Mouse (Mus musculus) liver, adult 2 months (tissue): ENCODE data around the gene Ppargc1a.

ENCODE experiments used
- CTCF ChIP-seq: fragments of 200-500 bp; IDR thresholded peaks from 2 replicates; pipeline ENCODE4 v1.5.1; 2011; ENCODE audit warnings: low read depth, low read length, control low read depth
- POLR2A ChIP-seq: fragments of 200-500 bp; IDR thresholded peaks from 2 replicates; pipeline ENCODE4 v1.6.1; 2011; ENCODE audit warnings: low read length, control low read depth; ENCODE audit not compliant: insufficient read depth; ENCODE audit errors: extremely low read depth

DNA sequence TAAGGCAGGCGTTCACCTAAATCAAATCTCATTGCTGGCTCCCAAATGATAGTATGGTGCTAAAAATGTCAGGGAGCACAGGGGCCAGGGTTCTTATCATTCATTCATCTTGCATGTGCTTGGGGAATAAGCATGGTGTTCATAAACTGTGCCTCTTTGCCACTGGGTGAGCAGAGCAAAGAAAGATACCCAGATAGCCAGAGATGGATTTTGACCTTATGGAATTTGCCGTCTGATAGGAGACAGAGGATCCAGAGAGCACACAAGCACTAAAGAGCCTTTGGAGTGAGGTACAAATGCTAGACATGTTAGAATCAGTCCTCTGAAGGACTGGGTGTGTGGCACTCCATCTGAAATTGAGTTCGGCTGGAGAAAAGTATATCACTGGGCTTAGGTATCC is 16.7 kb upstream of the Ppargc1a start:
- TF ChIP-seq CTCF = no peak
- TF ChIP-seq POLR2A = no peak
